Mouse (Mus musculus) gastrocnemius, adult 18-20 months (tissue): ENCODE data around the gene Tubgcp5. TPM values are rescaled to one million over a fixed set of nuclear protein-coding genes. Genes with fewer than 3 reads are reported as not detected.
A peak's percentile ranks its signal among the peaks of the same experiment; 100 is the strongest.
"Not testable (repeated sequence)": the region's sequence is repeated elsewhere in the genome, so short reads cannot be mapped to it uniquely, and the experiment has no call there.

Experiments used
- DNase-seq: peaks from one replicate; pipeline ENCODE4 v3.0.0; 2021; ENCODE audit warnings: low spot score
- long read RNA-seq, 2 experiments: library from polyadenylated mRNA; stranded (forward); transcript quantifications; one replicate each; pipeline ENCODE4 v2.0.0; 2021
- total RNA-seq, 2 experiments: library from RNA; stranded (reverse); gene quantifications; 2 replicates each; pipeline ENCODE4 v1.2.3; 2021

Tubgcp5 gene
- 10 to 100 TPM in 1 of 2 experiments, 1 to 10 TPM in 1; 9.9 to 10.2 TPM for total RNA-seq
- long read RNA-seq, experiment 1, transcript Tubgcp5-201 (23 exons, 3,905 nt) = major isoform, 7 of 10 reads
- long read RNA-seq, experiment 1, partial matches to known transcripts = 1 of 10 reads
- long read RNA-seq, experiment 1, other reads (novel, unspliced or antisense) = 2 of 10 reads
- long read RNA-seq, experiment 2, transcript Tubgcp5-201 (23 exons, 3,905 nt) = major isoform, 7 of 12 reads
- long read RNA-seq, experiment 2, partial matches to known transcripts = 3 of 12 reads
- long read RNA-seq, experiment 2, other reads (novel, unspliced or antisense) = 2 of 12 reads

GRCm38 (mm10) chr7:55793952-55794603 lies at the start of gene Tubgcp5:
Gene Tubgcp5 (plus strand): TSS chr7:55794154.
- DNase-seq = peak; percentile 96

GRCm38 (mm10) chr7:55744566-55745220 lies 49.3 kb upstream of the Tubgcp5 start:
- no peak for DNase-seq

DNA sequence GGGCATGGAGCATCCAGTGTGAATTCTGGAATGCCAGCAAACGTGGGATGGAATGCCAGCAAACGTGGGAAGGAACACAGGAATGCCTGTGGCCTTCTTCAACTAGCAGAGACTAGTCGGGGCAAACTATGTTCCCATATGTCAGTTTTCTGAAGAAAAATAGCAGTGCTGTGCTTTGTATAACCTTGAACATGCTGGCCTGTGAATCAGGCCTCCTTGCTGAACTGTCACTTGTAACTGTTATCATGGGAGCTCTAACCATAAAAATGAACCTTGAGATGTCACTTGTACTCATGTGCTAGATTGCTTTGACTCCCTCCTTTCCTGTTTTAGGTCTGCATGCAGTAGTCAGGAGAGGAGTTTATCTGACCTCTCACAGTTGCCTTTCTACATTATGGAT lies 43.1 kb upstream of the Tubgcp5 start:
- no peak for DNase-seq

DNA sequence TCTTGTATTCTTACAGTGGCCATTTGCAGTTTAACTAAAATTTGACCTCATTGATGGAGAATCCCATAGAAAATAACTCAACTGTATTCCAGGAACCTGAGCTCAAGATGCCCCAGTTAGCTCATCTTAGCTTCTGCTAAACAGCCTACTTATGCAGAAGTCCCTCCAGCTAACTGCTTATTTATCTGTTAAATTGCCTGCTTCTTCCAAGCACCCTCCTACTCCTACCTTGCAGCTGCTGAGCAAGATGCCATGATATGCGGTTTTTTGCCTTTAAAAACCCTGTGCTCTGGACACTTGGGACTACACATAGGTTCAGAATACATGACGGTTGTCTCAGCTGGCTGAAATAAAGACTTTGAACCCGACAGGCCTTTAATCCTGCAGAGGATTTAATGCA lies 34.6 kb upstream of the Tubgcp5 start:
- DNase-seq = no peak

DNA sequence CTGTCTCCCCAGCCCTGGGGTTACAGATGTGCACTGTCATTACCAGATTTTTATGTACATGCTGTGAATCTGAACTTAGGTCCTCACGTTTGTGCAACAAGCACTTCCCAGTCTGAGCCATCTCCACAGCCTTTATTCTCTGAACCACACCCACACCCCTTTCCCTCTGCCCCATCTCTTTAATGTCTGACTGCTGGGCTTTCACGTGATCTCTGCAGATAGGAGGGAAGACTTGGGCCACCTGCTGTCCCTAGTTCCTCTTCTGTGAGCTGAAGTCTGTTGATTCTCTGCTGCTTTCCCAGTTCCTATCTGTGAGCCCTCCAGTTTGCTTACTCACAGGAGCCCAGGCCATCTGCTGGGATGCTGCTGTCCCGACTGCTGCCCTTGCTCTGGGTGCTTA lies 26.0 kb upstream of the Tubgcp5 start, which contains the start of gene Siglech:
Gene Siglech (plus strand): TSS at position 253 of the 400 bp plus-strand sequence.
- DNase-seq = peak; percentile 2

- DNase-seq = no peak
Observed at GRCm38 (mm10) chr7:55780011-55780410, 13.9 kb upstream of the Tubgcp5 start.

DNA sequence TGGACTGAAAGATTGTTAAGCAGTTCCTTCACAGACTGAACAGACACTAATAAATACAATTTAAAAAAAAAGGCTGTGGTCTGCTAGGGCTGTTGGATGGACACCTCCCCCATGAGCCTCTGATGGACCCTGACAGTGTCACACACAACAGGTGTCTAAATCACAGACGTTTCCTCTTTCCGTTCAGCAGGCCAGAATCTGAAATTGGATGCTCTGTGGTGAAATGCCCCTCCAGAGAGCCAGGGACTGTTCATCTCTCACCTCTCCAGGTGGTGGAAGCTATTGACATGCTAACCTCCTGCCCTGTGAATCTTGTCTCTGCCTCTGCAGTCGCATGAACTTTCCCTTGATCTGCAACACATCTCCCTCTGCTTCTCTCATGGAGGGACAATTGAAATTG lies 11.5 kb upstream of the Tubgcp5 start:
- no peak for DNase-seq

GRCm38 (mm10) chr7:55784580-55784979 lies 9.4 kb upstream of the Tubgcp5 start:
- DNase-seq = no peak

DNA sequence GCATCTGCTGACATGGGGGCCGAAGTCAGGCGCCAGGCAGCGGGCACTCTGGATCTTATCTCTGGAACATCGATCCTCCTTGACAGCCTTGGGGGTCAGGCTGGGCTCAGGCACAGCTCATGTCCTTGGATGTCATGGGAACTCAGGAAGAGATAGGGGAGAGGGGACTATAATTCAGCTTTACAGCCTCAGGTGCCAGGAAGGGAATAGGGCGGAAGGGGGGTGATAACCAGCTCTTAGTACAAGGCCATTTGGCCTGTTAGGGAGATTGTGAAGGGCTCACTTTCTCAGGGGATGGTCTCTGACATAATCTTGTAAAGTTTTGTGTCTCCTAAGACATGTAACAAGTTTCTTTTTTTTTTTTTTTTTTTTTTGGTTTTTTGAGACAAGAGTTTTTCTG lies 3.4 kb upstream of the Tubgcp5 start:
- not testable (repeated sequence) for DNase-seq

DNA sequence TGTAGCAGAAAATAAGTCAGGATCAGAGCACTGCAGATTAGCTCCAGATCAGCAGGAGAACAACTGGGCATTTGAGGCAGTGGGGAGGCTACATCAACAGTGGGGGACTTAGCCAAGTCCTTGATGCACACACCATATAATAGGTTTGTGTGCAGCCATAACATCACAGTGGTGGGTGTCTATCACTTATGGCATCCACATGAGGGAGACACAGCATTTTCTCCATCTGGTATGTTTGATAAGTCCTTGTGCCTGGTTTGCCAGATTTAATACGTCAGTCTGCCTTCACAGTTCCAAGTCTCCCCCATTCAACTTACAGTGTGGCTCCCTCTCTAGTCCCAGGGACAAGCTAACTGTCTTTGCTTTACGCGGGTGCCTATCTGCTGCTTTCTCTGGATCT lies 1.7 kb upstream of the Tubgcp5 start:
- DNase-seq = no peak

DNA sequence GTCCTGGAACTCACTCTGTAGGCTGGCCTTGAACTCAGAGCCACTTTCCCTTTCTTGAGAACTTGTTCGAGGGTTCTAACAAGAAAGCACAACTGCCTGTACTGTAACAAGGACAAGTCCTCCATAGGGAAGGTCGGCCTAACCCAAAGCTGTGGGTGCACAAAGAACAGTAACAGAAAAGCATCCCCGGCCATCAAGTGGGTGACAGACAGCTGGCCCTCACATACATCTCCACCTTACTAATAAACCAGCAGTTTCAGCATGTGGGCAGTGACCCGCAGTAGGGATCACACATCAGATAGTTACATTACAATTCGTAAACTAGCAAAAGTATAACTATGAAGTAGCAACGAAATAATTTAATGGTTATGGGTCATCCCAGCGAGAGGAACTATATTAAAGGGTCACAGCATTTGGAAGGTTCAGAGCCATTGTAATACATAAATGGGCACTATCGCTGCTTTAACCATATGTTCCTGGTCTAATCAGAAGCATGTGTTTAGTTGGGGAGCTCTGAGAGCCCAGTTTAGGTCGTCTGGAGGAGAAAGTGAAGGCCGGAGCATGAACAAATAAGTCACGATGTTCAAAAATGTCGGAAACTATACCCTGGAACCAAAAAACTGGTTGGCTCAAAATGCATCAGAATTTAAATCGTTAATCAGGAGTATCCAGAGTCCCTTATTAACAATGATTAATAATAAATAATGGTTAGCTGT lies 560 bp upstream of the Tubgcp5 start:
- no peak for DNase-seq

- no peak for DNase-seq
Observed at GRCm38 (mm10) chr7:55799981-55800380, 6.0 kb downstream of the Tubgcp5 start.

DNA sequence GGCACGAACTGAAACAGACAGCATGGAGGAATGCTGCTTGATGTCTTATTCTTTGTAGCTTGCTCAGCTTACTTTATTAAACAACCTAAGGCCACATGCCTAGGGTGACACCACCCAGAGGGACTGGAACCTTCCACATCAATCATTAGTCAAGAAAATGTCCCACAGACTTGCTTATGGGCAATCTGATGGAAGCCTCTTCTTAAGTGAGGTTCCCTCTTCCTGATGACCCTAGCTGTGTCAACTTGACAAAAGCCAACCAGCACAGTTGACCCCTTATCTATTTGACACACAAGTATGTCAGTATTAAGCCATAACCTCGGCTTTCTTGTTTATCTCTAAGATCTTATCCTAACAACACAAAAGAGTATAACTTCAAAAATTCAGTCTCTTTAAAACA lies 16.0 kb downstream of the Tubgcp5 start:
- no peak for DNase-seq

GRCm38 (mm10) chr7:55824468-55824867 lies 30.5 kb downstream of the Tubgcp5 start:
- no peak for DNase-seq

- DNase-seq = no peak
Observed at GRCm38 (mm10) chr7:55827551-55827950, 33.6 kb downstream of the Tubgcp5 start.

- DNase-seq = no peak
Observed at GRCm38 (mm10) chr7:55836877-55837276, 42.9 kb downstream of the Tubgcp5 start.

DNA sequence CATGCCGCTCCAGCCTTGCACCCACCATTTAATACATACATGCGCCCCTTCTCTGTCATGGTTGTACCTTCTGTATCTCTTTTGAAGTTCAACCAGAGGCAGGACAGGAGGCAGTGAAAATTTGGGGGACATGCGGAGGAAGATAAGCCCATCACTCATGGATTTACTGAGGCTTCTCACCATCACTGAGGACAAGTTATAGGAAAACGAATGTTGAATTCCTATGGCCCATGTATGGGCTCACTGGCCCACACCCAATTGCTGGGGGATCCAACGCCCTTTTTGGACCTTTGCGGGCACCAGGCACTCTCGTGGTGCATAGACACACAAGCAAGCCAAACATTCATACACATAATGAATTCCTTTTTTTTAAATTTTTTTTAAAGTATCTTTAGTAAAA lies 47.5 kb downstream of the Tubgcp5 start, which contains the start of gene Cyfip1:
Gene Cyfip1 (plus strand): TSS at position 301 of the 400 bp plus-strand sequence.
- no peak for DNase-seq

DNA sequence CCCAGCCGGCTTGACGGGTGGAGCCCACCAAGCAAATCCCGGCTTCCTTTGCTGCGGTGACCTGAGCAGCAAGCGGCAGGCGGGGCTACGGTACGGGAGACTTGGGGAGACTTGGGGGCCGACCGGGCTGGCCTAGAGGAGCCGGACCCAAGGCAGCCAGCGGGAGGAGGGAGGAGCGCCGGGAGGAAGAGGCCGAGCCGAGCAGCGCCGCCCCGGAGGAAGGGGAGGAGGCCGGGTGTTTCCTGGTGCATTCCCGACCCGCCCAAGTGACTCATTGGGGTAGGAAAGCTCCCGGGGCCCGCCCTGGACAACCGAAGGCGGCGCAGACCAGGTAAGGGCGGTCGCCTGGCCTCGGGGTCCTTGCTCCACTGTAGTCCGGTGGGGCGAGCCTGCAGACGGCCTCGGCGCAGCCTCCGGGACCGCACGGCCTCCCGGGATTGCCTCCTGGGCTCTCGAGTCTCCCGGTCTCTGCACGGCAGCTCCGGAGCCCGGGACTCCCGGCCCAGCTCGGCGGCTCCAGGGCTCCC lies 48.1 kb downstream of the Tubgcp5 start:
- peak; percentile 91 for DNase-seq

DNA sequence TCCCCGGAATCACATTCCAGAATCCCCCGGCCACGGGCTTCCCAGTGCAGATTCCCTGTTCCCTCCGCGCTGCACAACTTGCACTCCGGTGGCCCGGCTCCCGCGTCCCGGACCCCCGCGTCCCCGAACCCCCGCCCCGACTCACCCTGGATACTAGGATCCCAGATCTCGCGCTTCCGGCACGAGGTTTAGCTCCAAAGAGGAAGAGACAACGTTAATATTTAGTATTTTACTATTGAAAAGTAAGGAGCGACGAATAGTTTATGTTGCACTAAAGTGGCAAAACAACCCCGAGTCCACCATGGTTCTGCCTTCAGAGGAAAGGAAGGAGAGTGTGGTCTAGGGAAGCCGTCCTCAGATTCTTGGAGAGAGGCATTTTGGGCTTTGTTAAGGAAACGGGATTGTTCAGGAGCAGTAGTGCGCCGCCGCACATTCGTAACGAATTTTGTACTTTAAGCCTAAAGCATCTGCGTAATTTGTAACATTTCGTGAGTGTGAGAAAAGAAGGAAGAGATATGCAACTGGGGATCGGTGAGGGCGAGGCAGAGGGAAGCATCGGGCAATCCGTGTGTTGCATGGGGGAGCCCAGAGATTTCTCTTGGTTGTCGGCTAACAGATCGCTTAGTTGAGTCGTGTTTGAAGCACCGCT lies 48.7 kb downstream of the Tubgcp5 start:
- no peak for DNase-seq

GRCm38 (mm10) chr7:55846606-55847312 lies 52.8 kb downstream of the Tubgcp5 start:
- no peak for DNase-seq
